In genomic region chr6:97622236-97622635, GRCm38 (mm10) we compare ENCODE assay signal across 27 mouse cellular contexts. TPM values are rescaled to one million over a fixed set of nuclear protein-coding genes. Genes with fewer than 3 reads are reported as not detected.
A peak's percentile ranks its signal among the peaks of the same experiment; 100 is the strongest.
DNase-seq lines count a peak whose midpoint lies in the region; ATAC-seq and TF ChIP-seq lines count a peak whose summit lies in the region.
"Had no signal": no experiment of that assay in that cellular context is flagged by ENCODE, and none has a peak within 500 bp of the region (broad histone marks: within the 10 kb centered on the region; RNA-seq: fewer than 3 reads in every experiment).

No protein-coding gene starts in this region.

- DNase-seq in layer of hippocampus, adult 2 months (ENCODE audit: low spot score in 2 of 2) = no peak
- DNase-seq in layer of hippocampus, postnatal 25 days (ENCODE audit: extremely low spot score in 1 of 2, low spot score in 1 of 2) = no peak
- DNase-seq in brain, embryonic 14.5 days (ENCODE audit: low read depth) = peak; percentile 51
- DNase-seq: adrenal gland, adult 8-10 months; adrenal gland, postnatal 25 days; cerebellum, adult 18-20 months; cerebellum, adult 9-10 months; cerebellum, postnatal 14 days; gastrocnemius, postnatal 10 days; gastrocnemius, postnatal 36 days; heart, postnatal 10 days; heart, postnatal 36 days; kidney, adult 18-20 months had no signal

- H3K9ac ChIP-seq in forebrain, embryonic 16.5 days (replicated peaks; ENCODE audit: low read depth, low read length) = no peak overlapping the region
- H3K9ac ChIP-seq in forebrain, embryonic 12.5 days = no peak overlapping the region
- H3K9ac ChIP-seq in intestine, embryonic 16.5 days (ENCODE audit: low read depth, low read length) = no peak overlapping the region
- H3K9ac ChIP-seq: embryonic facial prominence, embryonic 12.5 days; embryonic facial prominence, embryonic 15.5 days; heart, embryonic 12.5 days; heart, embryonic 15.5 days; hindbrain, embryonic 13.5 days; intestine, embryonic 15.5 days had no signal

- H3K27ac ChIP-seq in forebrain, embryonic 16.5 days (ENCODE audit: low read length) = peak overlapping the region; percentile 61; the same call in 1 of the 2 replicates
- H3K27ac ChIP-seq in forebrain, embryonic 12.5 days = no peak overlapping the region
- H3K27ac ChIP-seq in layer of hippocampus, adult 2 months = 0 out of 2 replicates have a peak overlapping the region, but pooled peaks have one; percentile 18
- H3K27ac ChIP-seq in intestine, embryonic 16.5 days (ENCODE audit: low read length) = no peak overlapping the region
- H3K27ac ChIP-seq: embryonic facial prominence, embryonic 12.5 days; embryonic facial prominence, embryonic 15.5 days; heart, embryonic 15.5 days; hindbrain, embryonic 10.5 days; hindbrain, embryonic 13.5 days; intestine, embryonic 15.5 days had no signal

- 35% methylated on average over 5 of the region's 5 CpGs for WGBS in forebrain, embryonic 16.5 days
- 66% methylated on average over 5 of the region's 5 CpGs for WGBS in forebrain, embryonic 12.5 days
- WGBS in intestine, embryonic 16.5 days = 53% methylated on average over 5 of the region's 5 CpGs

- no peak for TF ChIP-seq CTCF in layer of hippocampus, adult 2 months (conservative IDR thresholded peaks at IDR 0.05)
- TF ChIP-seq CTCF in brain, embryonic 14.5 days (IDR thresholded peaks at IDR 0.05; ENCODE audit: borderline replicate concordance, extremely low read depth, insufficient read depth, insufficient read length) = no peak

- H3K27me3 ChIP-seq in forebrain, embryonic 16.5 days (replicated peaks; ENCODE audit: control insufficient read depth, insufficient read depth, low read length) = no peaks in the 10 kb centered on the region
- H3K27me3 ChIP-seq in forebrain, embryonic 12.5 days = peaks cover 3% of the 10 kb centered on the region; the same call in 1 of the 2 replicates
- H3K27me3 ChIP-seq in intestine, embryonic 16.5 days (replicated peaks; ENCODE audit: control insufficient read depth, insufficient read depth, low read length) = peaks cover 4% of the 10 kb centered on the region; the same call in 1 of the 2 replicates
- H3K27me3 ChIP-seq: heart, embryonic 12.5 days; hindbrain, embryonic 13.5 days had no signal

- no peaks in the 10 kb centered on the region for H3K36me3 ChIP-seq in forebrain, embryonic 16.5 days (ENCODE audit: control insufficient read depth, insufficient read depth)
- H3K36me3 ChIP-seq in forebrain, embryonic 12.5 days (replicated peaks) = no peaks in the 10 kb centered on the region
- H3K36me3 ChIP-seq in intestine, embryonic 16.5 days (ENCODE audit: control insufficient read depth, insufficient read depth, low read length) = no peaks in the 10 kb centered on the region
- H3K36me3 ChIP-seq: embryonic facial prominence, embryonic 12.5 days; embryonic facial prominence, embryonic 15.5 days; heart, embryonic 12.5 days; heart, embryonic 15.5 days; hindbrain, embryonic 10.5 days; hindbrain, embryonic 13.5 days; intestine, embryonic 15.5 days had no signal

- H3K9me3 ChIP-seq in forebrain, embryonic 16.5 days (ENCODE audit: control insufficient read depth, low read length) = no peaks in the 10 kb centered on the region
- H3K9me3 ChIP-seq in forebrain, embryonic 12.5 days = no peaks in the 10 kb centered on the region
- no peaks in the 10 kb centered on the region for H3K9me3 ChIP-seq in intestine, embryonic 16.5 days (ENCODE audit: control insufficient read depth, low read length)
- H3K9me3 ChIP-seq: embryonic facial prominence, embryonic 12.5 days; embryonic facial prominence, embryonic 15.5 days; heart, embryonic 12.5 days; heart, embryonic 15.5 days; hindbrain, embryonic 10.5 days; hindbrain, embryonic 13.5 days; intestine, embryonic 15.5 days had no signal

- peaks cover 13% of the 10 kb centered on the region for H3K4me1 ChIP-seq in forebrain, embryonic 16.5 days (replicated peaks; ENCODE audit: control insufficient read depth, insufficient read depth, low read length)
- 0 out of 2 replicates have a peak, but pooled peaks cover 5% of the 10 kb centered on the region for H3K4me1 ChIP-seq in forebrain, embryonic 12.5 days
- peaks cover 3% of the 10 kb centered on the region; the same call in 1 of the 2 replicates for H3K4me1 ChIP-seq in intestine, embryonic 16.5 days (ENCODE audit: control insufficient read depth, insufficient read depth, low read length)
- H3K4me1 ChIP-seq: heart, embryonic 12.5 days; intestine, embryonic 15.5 days had no signal

- no peak for ATAC-seq in forebrain, embryonic 16.5 days
- no peak for ATAC-seq in forebrain, embryonic 12.5 days (ENCODE audit: low FRiP score)
- ATAC-seq in intestine, embryonic 16.5 days = no peak
- ATAC-seq: CD4-positive, CD25-positive, alpha-beta regulatory T cell, adult 4 months; hindbrain, embryonic 16.5 days; intestine, embryonic 15.5 days had no signal

- TF ChIP-seq POLR2A in brain, embryonic 14.5 days (IDR thresholded peaks at IDR 0.05; ENCODE audit: borderline replicate concordance, extremely low read depth, insufficient read depth, insufficient read length, poor library complexity, severe bottlenecking) = no peak

- H3K4me2 ChIP-seq in forebrain, embryonic 16.5 days (ENCODE audit: low read length) = 0 out of 2 replicates have a peak overlapping the region, but pooled peaks have one; percentile 2
- no peak overlapping the region for H3K4me2 ChIP-seq in forebrain, embryonic 12.5 days
- no peak overlapping the region for H3K4me2 ChIP-seq in intestine, embryonic 16.5 days (ENCODE audit: low read depth, low read length)
- H3K4me2 ChIP-seq: embryonic facial prominence, embryonic 12.5 days; embryonic facial prominence, embryonic 15.5 days; heart, embryonic 12.5 days; heart, embryonic 15.5 days; hindbrain, embryonic 13.5 days; intestine, embryonic 15.5 days had no signal

- no peak overlapping the region for H3K4me3 ChIP-seq in forebrain, embryonic 16.5 days (replicated peaks; ENCODE audit: low read length)
- no peak overlapping the region for H3K4me3 ChIP-seq in forebrain, embryonic 12.5 days (replicated peaks)
- no peak overlapping the region for H3K4me3 ChIP-seq in layer of hippocampus, adult 2 months
- H3K4me3 ChIP-seq in intestine, embryonic 16.5 days (ENCODE audit: low read length) = no peak overlapping the region
- H3K4me3 ChIP-seq: embryonic facial prominence, embryonic 12.5 days; embryonic facial prominence, embryonic 15.5 days; heart, embryonic 12.5 days; heart, embryonic 15.5 days; hindbrain, embryonic 10.5 days; hindbrain, embryonic 13.5 days; intestine, embryonic 15.5 days had no signal

RNA-seq across cellular contexts. Expression of gene Frmd4b, which starts 4.9 kb away (rescaled TPM):
- 50.0 and 59.1 TPM in 2 replicates for polyA plus RNA-seq in forebrain, embryonic 16.5 days (2015; fragmentation: Nextera tagmentation; extraction: Ambion mirVana)
- polyA plus RNA-seq in forebrain, embryonic 12.5 days (2016; fragmentation: Nextera tagmentation; extraction: Ambion mirVana) = 39.4 and 44.6 TPM in 2 replicates
- total RNA-seq in layer of hippocampus, adult 2 months (2021) = 10 to 100 TPM; 28.0 to 32.5 TPM
- 10 to 100 TPM; 26.8 to 35.0 TPM for total RNA-seq in layer of hippocampus, postnatal 25 days (2021)
- 30.4 and 32.7 TPM in 2 replicates for polyA plus RNA-seq in brain, embryonic 14.5 days (2012; rRNA removed)
- 9.5 and 10.6 TPM in 2 replicates for polyA plus RNA-seq in intestine, embryonic 16.5 days (2015; fragmentation: Nextera tagmentation; extraction: Ambion mirVana)
- total RNA-seq: MEL had no signal
- polyA plus RNA-seq: C2C12 had no signal

Comparison
In these comparisons a context has a peak if more than half of its experiments do, and no peak if none do; other contexts are left out.
1. H3K27ac ChIP-seq: peak in forebrain, embryonic 16.5 days (single experiment) and layer of hippocampus, adult 2 months (single experiment); none in forebrain, embryonic 12.5 days (single experiment) and intestine, embryonic 16.5 days (single experiment).